Mouse (Mus musculus) midbrain, embryonic 10.5 days (tissue): ENCODE results near the gene Sacs. TPM values are rescaled to one million over a fixed set of nuclear protein-coding genes. Genes with fewer than 3 reads are reported as not detected.

Experiments
- DNase-seq: peaks from one replicate; pipeline ENCODE4 v3.0.0-alpha.2; 2017; ENCODE audit warnings: low spot score
- H3K27ac ChIP-seq: fragments of 300-500 bp; sonication (generic); replicated peaks from 2 replicates; pipeline ENCODE4 v1.5.1; 2016; ENCODE audit warnings: mild to moderate bottlenecking
- H3K27me3 ChIP-seq: fragments of 300-500 bp; sonication (generic); 2 replicates; pipeline ENCODE4 v1.6.1; 2016; ENCODE audit warnings: low read depth, mild to moderate bottlenecking; ENCODE audit not compliant: poor library complexity, severe bottlenecking
- H3K36me3 ChIP-seq: fragments of 300-500 bp; sonication (generic); 2 replicates; pipeline ENCODE4 v1.6.1; 2016; ENCODE audit warnings: mild to moderate bottlenecking, moderate library complexity
- H3K4me1 ChIP-seq: fragments of 300-500 bp; sonication (generic); 2 replicates; pipeline ENCODE4 v1.6.1; 2016
- H3K4me3 ChIP-seq: fragments of 300-500 bp; sonication (generic); 2 replicates; pipeline ENCODE4 v1.5.1; 2016; ENCODE audit warnings: mild to moderate bottlenecking, moderate library complexity
- H3K9me3 ChIP-seq: fragments of 300-500 bp; sonication (generic); replicated peaks from 2 replicates; pipeline ENCODE4 v1.6.1; 2016; ENCODE audit warnings: mild to moderate bottlenecking
- WGBS: fragments of 180-500 bp; shearing (Covaris S2); methylation state at CpG from one replicate; pipeline ENCODE4 v1.1.7; 2016; 5-methylcytosine and 5-hydroxymethylcytosine counted together
- polyA plus RNA-seq: library from polyadenylated mRNA; unstranded; fragments of >200 nt; fragmentation: Nextera tagmentation; extraction: Ambion mirVana; gene quantifications from 2 replicates; pipeline ENCODE4 v1.2.1, GENCODE M21; 2016

The Sacs gene
- polyA plus RNA-seq, 1 experiment from 2014 or later = 2.9 TPM

- DNase-seq = no peak
These were observed 91.5 kb downstream of the Sacs start for GRCm38 (mm10) chr14:61229763-61230162.

DNA sequence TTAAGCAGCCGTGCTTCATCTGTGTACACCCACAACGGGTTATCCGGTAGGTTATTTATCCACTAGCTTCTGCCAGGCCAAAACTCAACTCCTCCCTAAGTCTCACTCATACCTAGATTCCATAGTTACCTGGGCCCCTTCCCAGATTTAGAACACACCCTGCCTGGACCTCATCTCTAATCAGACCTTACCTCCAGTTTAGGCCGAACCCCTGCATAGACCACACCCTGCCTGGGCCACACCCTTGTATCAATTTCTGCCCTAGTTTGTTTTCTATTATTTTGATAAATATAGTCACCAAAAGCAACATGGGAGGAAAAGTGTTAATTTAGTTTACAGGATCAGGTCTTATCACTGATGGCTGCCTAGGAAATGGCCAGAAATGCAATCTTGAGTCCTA is 91.9 kb downstream of the Sacs start:
- 93% methylated on average over 4 of the region's 4 CpGs for WGBS
- H3K27ac ChIP-seq = no peak overlapping the region
- H3K4me3 ChIP-seq = no peak overlapping the region
- H3K36me3 ChIP-seq = no peaks in the 10 kb centered on the region
- no peak for DNase-seq
- H3K9me3 ChIP-seq = no peaks in the 10 kb centered on the region
- no peaks in the 10 kb centered on the region for H3K27me3 ChIP-seq
- no peaks in the 10 kb centered on the region for H3K4me1 ChIP-seq

More at GRCm38 (mm10) chr14:61229763-61230162, 91.5 kb downstream of the Sacs start:
- no peaks in the 10 kb centered on the region for H3K36me3 ChIP-seq
- H3K4me1 ChIP-seq = no peaks in the 10 kb centered on the region
- no peaks in the 10 kb centered on the region for H3K9me3 ChIP-seq
- no peak overlapping the region for H3K4me3 ChIP-seq
- H3K27ac ChIP-seq = no peak overlapping the region
- WGBS = 88% methylated on average over 5 of the region's 5 CpGs
- H3K27me3 ChIP-seq = no peaks in the 10 kb centered on the region

DNA sequence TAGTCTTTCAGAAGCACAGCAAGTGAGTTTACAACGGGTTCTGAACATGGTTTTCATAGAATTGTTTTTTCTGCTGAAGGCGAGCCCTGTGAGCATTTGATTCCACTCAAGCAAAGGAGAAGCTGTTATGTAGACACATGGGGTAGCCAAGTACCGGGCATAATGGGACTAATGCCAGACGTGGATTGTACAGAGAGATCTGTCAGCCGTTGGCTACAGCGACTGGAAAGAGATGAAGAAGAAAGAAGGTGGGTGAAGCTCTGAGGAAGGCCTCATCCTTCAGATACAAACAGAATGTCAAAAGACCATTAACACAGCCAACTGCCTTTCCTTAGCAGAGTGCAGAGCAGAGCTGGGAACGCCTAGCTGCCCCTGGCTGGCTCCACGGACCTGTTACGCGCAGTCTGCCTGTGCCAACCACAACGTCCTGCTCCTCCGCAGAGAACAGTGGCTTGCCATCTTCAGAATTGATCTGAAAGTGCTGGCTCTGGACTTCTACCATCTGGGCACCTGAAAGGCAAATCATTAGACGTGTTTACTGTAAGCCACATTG is 93.8 kb downstream of the Sacs start:
- 93% methylated on average over 13 of the region's 13 CpGs for WGBS
- H3K36me3 ChIP-seq = no peaks in the 10 kb centered on the region
- no peaks in the 10 kb centered on the region for H3K27me3 ChIP-seq
- DNase-seq = no peak
- no peak overlapping the region for H3K4me3 ChIP-seq
- no peak overlapping the region for H3K27ac ChIP-seq
- no peaks in the 10 kb centered on the region for H3K4me1 ChIP-seq
- H3K9me3 ChIP-seq = no peaks in the 10 kb centered on the region

DNA sequence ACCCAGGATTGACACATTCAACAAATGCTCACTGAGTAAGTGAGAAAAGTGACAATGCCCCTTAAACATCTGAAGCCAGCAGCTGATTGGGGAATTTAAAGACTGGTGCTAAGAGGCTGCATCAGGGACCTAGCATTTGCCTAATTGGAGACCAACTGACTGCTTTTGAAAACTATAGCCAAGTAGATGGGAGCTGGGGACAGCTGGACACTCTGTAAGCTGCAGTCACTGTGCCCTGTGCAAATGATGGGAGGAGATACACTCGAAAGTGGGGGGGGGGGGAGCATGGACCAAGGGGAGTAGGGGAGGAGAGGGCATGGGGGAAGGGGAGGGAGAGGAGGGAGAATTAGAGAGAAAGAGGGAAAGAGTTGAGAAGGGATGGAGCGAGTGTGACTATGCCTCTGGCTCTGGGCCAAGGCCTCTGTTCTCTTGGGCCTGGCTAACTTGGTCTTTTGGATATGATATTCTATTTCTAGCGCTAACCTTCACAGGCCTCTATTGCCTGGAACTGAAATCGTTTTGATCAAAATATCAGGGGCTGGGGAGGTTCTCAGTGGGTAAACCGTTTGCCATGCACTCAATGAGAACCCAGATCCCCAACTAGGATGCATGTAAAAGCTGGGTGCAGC is 97.7 kb downstream of the Sacs start:
- DNase-seq = no peak
- H3K4me3 ChIP-seq = no peak overlapping the region
- H3K9me3 ChIP-seq = no peaks in the 10 kb centered on the region
- no peaks in the 10 kb centered on the region for H3K36me3 ChIP-seq
- no peaks in the 10 kb centered on the region for H3K4me1 ChIP-seq
- no peaks in the 10 kb centered on the region for H3K27me3 ChIP-seq
- WGBS = 71% methylated on average over 5 of the region's 5 CpGs
- no peak overlapping the region for H3K27ac ChIP-seq

- Histone ChIP-seq H3K4me1 (no peaks in the 10 kb centered on the region), H3K4me3 (no peak overlapping the region), H3K9me3 (no peaks in the 10 kb centered on the region), H3K27ac (no peak overlapping the region), H3K36me3 (no peaks in the 10 kb centered on the region), H3K27me3 (no peaks in the 10 kb centered on the region)
- WGBS = 47% methylated on average over 4 of the region's 4 CpGs
- DNase-seq = no peak
These were observed 98.9 kb downstream of the Sacs start for GRCm38 (mm10) chr14:61237101-61237654.

DNA sequence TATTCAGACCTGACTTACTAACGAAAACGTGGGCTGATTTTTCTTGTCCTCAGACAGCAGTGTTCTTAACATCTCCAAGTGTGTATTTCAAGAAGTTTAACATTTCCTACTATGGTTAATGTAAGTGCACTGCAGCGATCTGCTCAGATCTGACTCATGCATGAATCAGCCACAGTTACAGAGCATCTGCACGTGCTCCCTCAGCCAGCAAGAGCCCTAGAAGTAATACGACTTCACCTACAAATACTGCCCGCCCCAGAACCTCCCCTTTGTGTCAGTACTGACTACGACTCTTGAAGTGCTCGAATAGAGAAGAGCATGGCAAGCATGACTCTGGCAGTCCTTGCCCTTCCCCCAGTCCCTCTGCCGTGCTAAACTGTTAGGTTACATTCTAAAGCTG is 100.5 kb downstream of the Sacs start:
- no peaks in the 10 kb centered on the region for H3K9me3 ChIP-seq
- WGBS = 82% methylated on average over 9 of the region's 9 CpGs
- no peak for DNase-seq

DNA sequence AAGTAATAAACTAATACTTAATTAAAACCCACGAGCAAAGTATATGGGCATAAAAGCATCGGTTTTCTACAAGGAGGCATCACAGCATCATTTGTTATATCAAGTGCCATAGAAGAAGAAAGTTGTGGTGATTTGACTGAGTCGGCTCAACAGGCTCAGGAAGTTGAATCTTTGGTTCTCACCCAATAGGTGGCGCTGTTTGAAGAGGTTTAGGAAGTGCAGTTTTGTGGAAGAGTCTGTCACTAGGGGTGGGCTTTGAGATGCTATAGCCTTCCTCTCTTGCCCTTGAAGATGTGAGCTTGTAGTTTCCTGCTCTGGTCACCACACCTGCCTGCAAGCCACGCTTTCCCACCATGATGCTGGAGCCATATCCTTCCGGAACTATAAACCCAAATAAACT is 104.4 kb downstream of the Sacs start:
- no peaks in the 10 kb centered on the region; the same call in 1 of the 2 replicates for H3K9me3 ChIP-seq
- no peaks in the 10 kb centered on the region for H3K4me1 ChIP-seq
- 40% methylated on average over 6 of the region's 6 CpGs for WGBS
- H3K36me3 ChIP-seq = no peaks in the 10 kb centered on the region
- no peaks in the 10 kb centered on the region for H3K27me3 ChIP-seq
- no peak for DNase-seq
- no peak overlapping the region for H3K27ac ChIP-seq
- no peak overlapping the region for H3K4me3 ChIP-seq

More for the DNA sequence above, 100.5 kb downstream of the Sacs start:
- Histone ChIP-seq H3K4me1 (no peaks in the 10 kb centered on the region), H3K4me3 (no peak overlapping the region), H3K36me3 (no peaks in the 10 kb centered on the region), H3K27ac (no peak overlapping the region), H3K27me3 (no peaks in the 10 kb centered on the region)

DNA sequence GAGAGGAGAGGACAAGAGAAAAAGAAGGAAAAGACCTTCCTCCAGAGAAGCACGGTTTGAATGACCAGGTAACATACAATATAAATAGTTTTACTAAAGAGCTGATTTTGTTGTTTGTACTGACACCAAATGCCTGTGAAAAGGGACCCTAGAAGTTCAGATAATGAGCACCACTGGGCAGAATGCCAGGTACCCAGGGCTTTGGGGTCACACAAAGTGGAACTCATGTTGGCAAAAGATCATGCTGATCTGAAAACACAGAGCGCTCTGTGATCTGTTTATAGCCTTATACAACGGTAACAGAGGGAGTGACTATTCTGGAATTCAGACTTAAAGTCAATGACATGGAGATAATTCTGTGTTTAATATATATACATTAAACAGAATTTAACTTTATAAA is 108.2 kb downstream of the Sacs start:
- no peaks in the 10 kb centered on the region for H3K36me3 ChIP-seq
- no peaks in the 10 kb centered on the region for H3K27me3 ChIP-seq
- no peaks in the 10 kb centered on the region for H3K4me1 ChIP-seq
- no peak overlapping the region for H3K27ac ChIP-seq
- DNase-seq = no peak
- 90% methylated on average over 3 of the region's 3 CpGs for WGBS
- H3K9me3 ChIP-seq = peaks cover 9% of the 10 kb centered on the region; the same call in 1 of the 2 replicates
- H3K4me3 ChIP-seq = no peak overlapping the region

DNA sequence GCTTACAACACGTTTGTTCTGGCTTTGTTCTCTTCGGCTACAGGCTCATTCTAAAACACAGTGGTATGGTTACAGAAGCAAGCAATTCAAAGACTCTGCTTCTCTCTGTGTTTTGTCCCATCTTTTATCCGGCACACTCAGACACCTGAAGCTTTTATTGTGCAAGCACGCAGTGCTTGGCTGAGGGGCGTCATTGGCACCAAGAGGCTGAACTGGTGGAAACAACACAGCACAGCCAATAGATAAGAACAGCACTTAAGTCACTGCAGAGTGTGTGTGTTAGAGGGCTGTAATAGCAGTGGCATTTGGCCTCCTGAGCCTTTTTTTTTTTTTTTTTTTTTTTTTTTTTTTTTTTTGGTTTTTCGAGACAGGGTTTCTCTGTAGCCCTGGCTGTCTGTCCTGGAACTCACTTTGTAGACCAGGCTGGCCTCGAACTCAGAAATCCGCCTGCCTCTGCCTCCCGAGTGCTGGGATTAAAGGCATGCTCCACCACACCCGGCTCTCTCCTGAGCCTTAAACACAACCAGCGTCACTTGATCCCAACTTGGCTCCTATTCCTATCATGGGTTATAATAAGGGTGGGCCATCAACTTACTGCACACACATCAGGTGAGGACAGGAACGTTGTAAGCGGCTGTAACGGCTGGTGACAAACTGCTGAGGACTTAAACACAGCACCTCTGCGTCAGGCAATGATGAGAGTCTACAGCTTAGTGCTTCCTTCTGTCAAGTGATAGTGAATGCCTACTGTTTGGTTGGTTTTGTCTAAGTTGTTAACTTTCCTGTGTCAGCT is 114.5 kb downstream of the Sacs start:
- no peaks in the 10 kb centered on the region for H3K4me1 ChIP-seq
- no peak overlapping the region for H3K4me3 ChIP-seq
- no peaks in the 10 kb centered on the region for H3K36me3 ChIP-seq
- H3K27ac ChIP-seq = no peak overlapping the region
- no peaks in the 10 kb centered on the region for H3K27me3 ChIP-seq
- H3K9me3 ChIP-seq = peaks cover 8% of the 10 kb centered on the region; the same call in 1 of the 2 replicates
- DNase-seq = no peak
- WGBS = 93% methylated on average over 14 of the region's 15 CpGs

- Histone ChIP-seq H3K27ac (no peak within 1 kb of the TSS), H3K4me3 (no peak within 1 kb of the TSS), H3K4me1 (no peaks in the 10 kb centered on the region), H3K36me3 (no peaks in the 10 kb centered on the region), H3K9me3 (no peaks in the 10 kb centered on the region), H3K27me3 (no peaks in the 10 kb centered on the region)
- no peak for DNase-seq
- WGBS = 73% methylated on average over 11 of the region's 11 CpGs
These were observed 120.1 kb downstream of the Sacs start, which contains the start of gene Sgcg for GRCm38 (mm10) chr14:61258352-61258751. Sgcg (minus strand) TSS chr14:61258490.

GRCm38 (mm10) chr14:61259084-61259483 is 120.8 kb downstream of the Sacs start:
- no peaks in the 10 kb centered on the region for H3K27me3 ChIP-seq
- H3K4me1 ChIP-seq = no peaks in the 10 kb centered on the region
- DNase-seq = no peak
- H3K4me3 ChIP-seq = no peak overlapping the region
- no peaks in the 10 kb centered on the region for H3K36me3 ChIP-seq
- H3K27ac ChIP-seq = no peak overlapping the region
- H3K9me3 ChIP-seq = no peaks in the 10 kb centered on the region
- WGBS = 61% methylated on average over 3 of the region's 3 CpGs

DNA sequence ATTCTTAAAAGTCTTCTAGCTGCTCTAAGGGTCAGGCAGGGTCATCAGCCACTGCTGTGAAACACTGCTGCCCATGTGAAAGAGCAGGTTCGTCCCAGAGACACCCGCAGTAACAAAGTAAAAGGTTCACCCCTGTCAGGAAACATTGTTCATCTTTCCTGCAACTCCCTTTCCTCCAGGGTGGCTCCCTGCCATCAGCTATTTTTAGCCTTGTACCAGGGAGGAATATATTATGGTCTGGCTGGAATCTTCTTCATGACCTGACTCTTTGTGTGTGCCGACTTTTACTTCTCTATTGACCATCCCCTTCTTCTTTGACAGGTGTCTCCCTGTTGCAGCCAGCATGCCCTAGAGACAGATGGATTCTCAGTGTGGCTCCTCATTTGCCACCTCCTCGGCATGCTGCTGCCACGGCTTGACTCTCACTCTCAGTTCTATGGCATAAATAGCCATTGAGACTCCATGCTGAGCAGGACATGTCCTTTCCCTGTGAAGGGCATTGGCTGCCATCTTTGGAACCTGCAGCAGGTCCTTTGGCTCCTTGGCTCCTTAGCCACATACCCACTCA is 129.7 kb downstream of the Sacs start:
- Histone ChIP-seq H3K27me3 (peaks cover 18% of the 10 kb centered on the region), H3K9me3 (no peaks in the 10 kb centered on the region), H3K4me3 (no peak overlapping the region), H3K36me3 (no peaks in the 10 kb centered on the region), H3K27ac (no peak overlapping the region), H3K4me1 (0 out of 2 replicates have a peak, but pooled peaks cover 5% of the 10 kb centered on the region)
- WGBS = 73% methylated on average over 5 of the region's 5 CpGs
- no peak for DNase-seq
